Mouse (Mus musculus): ENCODE results near the gene Ankrd28. TPM values are rescaled to one million over a fixed set of nuclear protein-coding genes. Genes with fewer than 3 reads are reported as not detected.

Gene Ankrd28
- polyA plus RNA-seq, 2 experiments = 11.7 to 17.2 TPM

DNA sequence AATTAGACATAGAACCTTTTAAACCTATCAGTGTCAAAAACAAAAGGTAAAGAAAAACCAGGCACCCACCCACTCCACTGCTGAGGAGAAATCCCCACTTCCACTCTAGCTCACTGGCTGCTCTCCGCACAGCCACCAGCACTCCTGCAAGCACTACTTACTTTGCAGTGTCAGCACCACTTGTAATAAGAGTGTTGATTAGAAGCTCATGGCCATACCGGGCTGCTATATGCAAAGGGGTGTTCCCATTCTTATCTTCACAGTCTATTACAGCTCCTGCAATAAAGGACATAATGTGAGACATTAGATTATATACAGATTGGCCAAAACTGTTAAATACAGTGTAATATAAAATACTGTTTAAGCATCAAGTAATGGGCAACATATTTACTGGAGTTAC is 95.6 kb downstream of the Ankrd28 start:
- Histone ChIP-seq H3K27ac (replicated peaks; ENCODE audit: low read depth, low read length) (no peak overlapping the region), H3K9ac (ENCODE audit: low read depth, low read length, severe bottlenecking) (no peak overlapping the region), H3K4me1 (ENCODE audit: control insufficient read depth, insufficient read depth, low read length) (no peaks in the 10 kb centered on the region), H3K27me3 (ENCODE audit: control insufficient read depth, insufficient read depth, low read length) (no peaks in the 10 kb centered on the region), H3K36me3 (ENCODE audit: control insufficient read depth, insufficient read depth, low read length) (peaks cover 34% of the 10 kb centered on the region), H3K4me3 (replicated peaks; ENCODE audit: low read length) (no peak overlapping the region), H3K4me2 (replicated peaks; ENCODE audit: low read depth, low read length, severe bottlenecking) (no peak overlapping the region), H3K9me3 (ENCODE audit: control insufficient read depth, low read length) (no peaks in the 10 kb centered on the region)
- 83% methylated on average over 2 of the region's 2 CpGs for WGBS
- no peak for ATAC-seq (ENCODE audit: low FRiP score, low read depth)
- no peak for TF ChIP-seq POLR2A (IDR thresholded peaks at IDR 0.05; ENCODE audit: borderline replicate concordance, extremely low read depth, insufficient read depth, insufficient read length)
- DNase-seq (ENCODE audit: low spot score) = no peak

DNA sequence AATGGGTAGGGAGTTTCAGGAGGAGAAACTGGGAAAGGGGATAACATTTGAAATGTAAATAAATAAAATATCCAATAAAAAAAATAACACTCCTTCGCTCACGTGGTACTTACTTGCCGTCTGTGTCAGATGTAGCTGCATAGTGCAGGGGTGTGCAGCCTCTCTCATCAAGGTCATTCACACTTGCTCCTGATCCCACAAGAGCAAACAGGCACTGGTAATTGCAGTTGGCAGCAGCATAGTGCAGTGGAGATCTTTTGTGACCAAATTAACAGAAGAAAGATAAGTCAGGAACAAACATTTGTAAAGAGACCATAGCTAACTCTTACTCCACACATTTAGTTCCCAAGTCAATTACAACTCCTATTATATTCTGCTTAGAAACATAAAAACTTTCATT is 102.9 kb downstream of the Ankrd28 start:
- H3K9me3 ChIP-seq (ENCODE audit: control insufficient read depth, low read length) = no peaks in the 10 kb centered on the region
- TF ChIP-seq POLR2A (IDR thresholded peaks at IDR 0.05; ENCODE audit: borderline replicate concordance, extremely low read depth, insufficient read depth, insufficient read length) = no peak

DNA sequence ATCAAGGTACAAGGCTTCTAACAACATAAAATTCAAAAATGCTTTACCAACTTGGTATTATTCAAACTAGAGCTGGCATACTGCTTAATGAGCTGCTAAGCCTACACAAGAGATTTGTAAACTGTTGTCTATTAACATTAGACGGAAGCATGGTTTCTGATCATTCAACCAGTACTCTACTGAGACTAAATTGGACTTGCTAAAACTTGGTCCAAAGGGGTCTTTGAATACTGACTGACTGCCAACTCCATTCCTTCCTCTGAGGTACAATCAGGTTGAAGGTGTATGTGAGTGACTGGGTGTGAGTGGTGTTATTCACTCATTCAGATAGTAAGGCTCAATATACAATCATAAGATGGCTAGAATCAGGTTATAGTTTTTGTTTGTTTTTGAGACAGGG is 107.7 kb downstream of the Ankrd28 start:
- H3K9me3 ChIP-seq (ENCODE audit: control insufficient read depth, low read length) = no peaks in the 10 kb centered on the region
- TF ChIP-seq POLR2A (IDR thresholded peaks at IDR 0.05; ENCODE audit: borderline replicate concordance, extremely low read depth, insufficient read depth, insufficient read length) = no peak
- ATAC-seq (ENCODE audit: low FRiP score, low read depth) (no peak), DNase-seq (ENCODE audit: low spot score) (no peak)
- H3K27me3 ChIP-seq (ENCODE audit: control insufficient read depth, insufficient read depth, low read length) = no peaks in the 10 kb centered on the region
- no peak overlapping the region for H3K4me2 ChIP-seq (replicated peaks; ENCODE audit: low read depth, low read length, severe bottlenecking)
- H3K36me3 ChIP-seq (ENCODE audit: control insufficient read depth, insufficient read depth, low read length) = peaks cover 49% of the 10 kb centered on the region
- H3K9ac ChIP-seq (ENCODE audit: low read depth, low read length, severe bottlenecking) = no peak overlapping the region
- H3K27ac ChIP-seq (replicated peaks; ENCODE audit: low read depth, low read length) = no peak overlapping the region
- 70% methylated on average over 1 of the region's 1 CpGs for WGBS
- no peak overlapping the region for H3K4me3 ChIP-seq (replicated peaks; ENCODE audit: low read length)
- H3K4me1 ChIP-seq (ENCODE audit: control insufficient read depth, insufficient read depth, low read length) = no peaks in the 10 kb centered on the region

More for the DNA sequence above, 102.9 kb downstream of the Ankrd28 start:
- 92% methylated on average over 3 of the region's 3 CpGs for WGBS
- Histone ChIP-seq H3K9ac (ENCODE audit: low read depth, low read length, severe bottlenecking) (no peak overlapping the region), H3K4me3 (replicated peaks; ENCODE audit: low read length) (no peak overlapping the region), H3K36me3 (ENCODE audit: control insufficient read depth, insufficient read depth, low read length) (peaks cover 34% of the 10 kb centered on the region), H3K27ac (replicated peaks; ENCODE audit: low read depth, low read length) (no peak overlapping the region), H3K27me3 (ENCODE audit: control insufficient read depth, insufficient read depth, low read length) (no peaks in the 10 kb centered on the region), H3K4me2 (replicated peaks; ENCODE audit: low read depth, low read length, severe bottlenecking) (no peak overlapping the region), H3K4me1 (ENCODE audit: control insufficient read depth, insufficient read depth, low read length) (no peaks in the 10 kb centered on the region)
- ATAC-seq (ENCODE audit: low FRiP score, low read depth) (no peak), DNase-seq (ENCODE audit: low spot score) (no peak)

DNA sequence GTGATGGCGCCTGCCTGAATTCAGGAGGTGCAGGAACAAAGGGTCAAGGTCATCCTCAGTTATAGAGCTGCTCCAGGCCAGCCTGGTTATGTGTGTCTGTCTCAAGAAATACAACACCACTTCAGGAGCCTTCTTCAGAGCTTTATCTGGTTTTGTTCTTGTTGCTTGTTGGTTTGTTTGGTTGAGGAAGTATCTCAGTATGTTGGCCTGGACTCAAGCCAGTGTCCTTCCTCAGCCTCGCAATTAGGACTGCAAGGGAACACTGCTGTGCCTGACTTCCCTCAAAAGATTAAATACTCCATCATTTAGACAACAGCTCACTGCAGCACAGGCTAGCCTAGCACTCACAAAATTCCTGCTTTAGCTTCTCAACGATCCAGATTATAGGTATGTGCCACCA is 109.2 kb downstream of the Ankrd28 start:
- TF ChIP-seq POLR2A (IDR thresholded peaks at IDR 0.05; ENCODE audit: borderline replicate concordance, extremely low read depth, insufficient read depth, insufficient read length) = no peak
- Histone ChIP-seq H3K4me3 (replicated peaks; ENCODE audit: low read length) (no peak overlapping the region), H3K27ac (replicated peaks; ENCODE audit: low read depth, low read length) (no peak overlapping the region), H3K4me1 (ENCODE audit: control insufficient read depth, insufficient read depth, low read length) (no peaks in the 10 kb centered on the region), H3K36me3 (ENCODE audit: control insufficient read depth, insufficient read depth, low read length) (peaks cover 49% of the 10 kb centered on the region), H3K9me3 (ENCODE audit: control insufficient read depth, low read length) (no peaks in the 10 kb centered on the region), H3K27me3 (ENCODE audit: control insufficient read depth, insufficient read depth, low read length) (no peaks in the 10 kb centered on the region), H3K4me2 (replicated peaks; ENCODE audit: low read depth, low read length, severe bottlenecking) (no peak overlapping the region), H3K9ac (ENCODE audit: low read depth, low read length, severe bottlenecking) (no peak overlapping the region)
- no peak for ATAC-seq (ENCODE audit: low FRiP score, low read depth)
- DNase-seq (ENCODE audit: low spot score) = no peak
- 88% methylated on average over 3 of the region's 3 CpGs for WGBS

DNA sequence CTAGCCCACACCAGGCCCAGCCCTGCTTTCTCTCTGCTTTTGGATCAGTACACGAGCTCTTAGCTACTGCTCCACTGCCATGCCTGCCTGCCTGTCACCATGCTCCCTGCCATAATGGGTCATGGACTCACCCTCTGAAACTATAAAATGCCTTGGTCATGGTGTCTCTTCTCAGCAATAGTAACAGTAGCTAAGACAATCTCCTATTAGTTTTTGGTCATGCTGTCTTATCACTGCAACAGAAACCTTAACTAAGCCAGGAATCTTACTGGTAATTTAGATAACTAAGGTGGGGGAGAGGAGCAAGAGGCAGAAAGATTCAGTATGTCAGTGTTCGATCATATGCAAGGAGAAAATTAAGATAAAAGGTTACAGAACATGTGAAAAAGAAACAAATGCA is 112.1 kb downstream of the Ankrd28 start:
- no peak overlapping the region for H3K4me2 ChIP-seq (replicated peaks; ENCODE audit: low read depth, low read length, severe bottlenecking)
- no peak for DNase-seq (ENCODE audit: low spot score)
- no peaks in the 10 kb centered on the region for H3K27me3 ChIP-seq (ENCODE audit: control insufficient read depth, insufficient read depth, low read length)
- 81% methylated on average over 2 of the region's 2 CpGs for WGBS
- no peak overlapping the region for H3K9ac ChIP-seq (ENCODE audit: low read depth, low read length, severe bottlenecking)
- H3K27ac ChIP-seq (replicated peaks; ENCODE audit: low read depth, low read length) = no peak overlapping the region
- ATAC-seq (ENCODE audit: low FRiP score, low read depth) = no peak
- TF ChIP-seq POLR2A (IDR thresholded peaks at IDR 0.05; ENCODE audit: borderline replicate concordance, extremely low read depth, insufficient read depth, insufficient read length) = no peak
- H3K4me3 ChIP-seq (replicated peaks; ENCODE audit: low read length) = no peak overlapping the region
- H3K9me3 ChIP-seq (ENCODE audit: control insufficient read depth, low read length) = no peaks in the 10 kb centered on the region
- no peaks in the 10 kb centered on the region for H3K4me1 ChIP-seq (ENCODE audit: control insufficient read depth, insufficient read depth, low read length)
- peaks cover 55% of the 10 kb centered on the region for H3K36me3 ChIP-seq (ENCODE audit: control insufficient read depth, insufficient read depth, low read length)

DNA sequence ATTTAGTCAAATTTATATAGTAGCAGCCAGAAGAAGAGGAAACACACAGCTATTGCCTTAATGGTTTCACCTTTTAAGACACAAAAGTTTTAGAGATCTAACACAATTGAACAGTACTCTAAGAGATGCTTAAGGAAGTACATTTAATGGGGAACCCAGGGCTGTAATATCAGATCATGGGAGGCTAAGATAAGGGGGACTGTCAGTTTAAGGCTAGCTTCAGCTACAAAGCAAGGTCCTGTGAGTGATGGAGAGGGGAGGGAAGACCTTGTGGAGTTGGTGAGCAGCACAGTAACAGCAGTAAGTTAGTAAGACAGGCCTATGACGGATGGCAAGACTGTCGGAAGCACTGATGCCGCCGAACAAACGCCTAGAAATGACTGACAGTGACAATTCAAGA is 113.1 kb downstream of the Ankrd28 start:
- no peaks in the 10 kb centered on the region for H3K9me3 ChIP-seq (ENCODE audit: control insufficient read depth, low read length)
- WGBS = 98% methylated on average over 5 of the region's 5 CpGs
- no peak for DNase-seq (ENCODE audit: low spot score)
- TF ChIP-seq POLR2A (IDR thresholded peaks at IDR 0.05; ENCODE audit: borderline replicate concordance, extremely low read depth, insufficient read depth, insufficient read length) = no peak
- ATAC-seq (ENCODE audit: low FRiP score, low read depth) = no peak
- no peaks in the 10 kb centered on the region for H3K4me1 ChIP-seq (ENCODE audit: control insufficient read depth, insufficient read depth, low read length)
- H3K4me3 ChIP-seq (replicated peaks; ENCODE audit: low read length) = no peak overlapping the region
- no peak overlapping the region for H3K9ac ChIP-seq (ENCODE audit: low read depth, low read length, severe bottlenecking)
- no peak overlapping the region for H3K4me2 ChIP-seq (replicated peaks; ENCODE audit: low read depth, low read length, severe bottlenecking)
- no peaks in the 10 kb centered on the region for H3K27me3 ChIP-seq (ENCODE audit: control insufficient read depth, insufficient read depth, low read length)
- no peak overlapping the region for H3K27ac ChIP-seq (replicated peaks; ENCODE audit: low read depth, low read length)
- H3K36me3 ChIP-seq (ENCODE audit: control insufficient read depth, insufficient read depth, low read length) = peaks cover 50% of the 10 kb centered on the region

Measured in limb, embryonic 14.5 days (tissue).